Mouse (Mus musculus): ENCODE measurements around the gene Sfrp2.

- no peak for TF ChIP-seq CTCF (conservative IDR thresholded peaks at IDR 0.05; ENCODE audit: low read length)
- TF ChIP-seq NANOG (IDR thresholded peaks at IDR 0.05; ENCODE audit: borderline replicate concordance, low read length), result no peak
Measured at GRCm38 (mm10) chr3:83768293-83769035, 2.3 kb downstream of the Sfrp2 start.

All from E14TG2a.4 (cell line).